Mouse (Mus musculus) stomach, postnatal 0 days (tissue): ENCODE measurements around the gene Zbtb43.

ENCODE experiments used
- CTCF ChIP-seq: IDR thresholded peaks from 2 replicates; pipeline ENCODE4 v1.5.1; 2016; ENCODE audit warnings: antibody characterized with exemption, low read depth, mild to moderate bottlenecking, moderate library complexity
- EP300 ChIP-seq: optimal IDR thresholded peaks from 2 replicates; pipeline ENCODE3; 2016; ENCODE audit warnings: antibody characterized with exemption

- TF ChIP-seq CTCF (peak; percentile 91), EP300 (no peak)
Measured at GRCm38 (mm10) chr2:33402236-33402635, 66.1 kb downstream of the Zbtb43 start.
